Mouse (Mus musculus) granulocyte monocyte progenitor cell, adult 5-6 weeks (primary cell): ENCODE data around the gene Pdcd1lg2. TPM values are rescaled to one million over a fixed set of nuclear protein-coding genes. Genes with fewer than 3 reads are reported as not detected.

Experiments
- ATAC-seq: replicated peaks from 2 replicates; pipeline ENCODE4 v1.8.0; 2016; ENCODE audit warnings: mild to moderate bottlenecking, moderate TSS enrichment, inconsistent platforms; ENCODE audit not compliant: poor library complexity, severe bottlenecking
- total RNA-seq, 2 experiments: library from RNA; stranded (forward) in 1 of 2; stranded (reverse) in 1 of 2; fragments of 200-712, 200-1000 nt in 1 of 2; fragments of >200 nt in 1 of 2; fragmentation: Nextera tagmentation in 1 of 2; gene quantifications; 2 replicates each; pipeline ENCODE4 v1.2.3; 2014 to 2017

The Pdcd1lg2 gene
- total RNA-seq, 2 experiments from 2014 or later = not detected

DNA sequence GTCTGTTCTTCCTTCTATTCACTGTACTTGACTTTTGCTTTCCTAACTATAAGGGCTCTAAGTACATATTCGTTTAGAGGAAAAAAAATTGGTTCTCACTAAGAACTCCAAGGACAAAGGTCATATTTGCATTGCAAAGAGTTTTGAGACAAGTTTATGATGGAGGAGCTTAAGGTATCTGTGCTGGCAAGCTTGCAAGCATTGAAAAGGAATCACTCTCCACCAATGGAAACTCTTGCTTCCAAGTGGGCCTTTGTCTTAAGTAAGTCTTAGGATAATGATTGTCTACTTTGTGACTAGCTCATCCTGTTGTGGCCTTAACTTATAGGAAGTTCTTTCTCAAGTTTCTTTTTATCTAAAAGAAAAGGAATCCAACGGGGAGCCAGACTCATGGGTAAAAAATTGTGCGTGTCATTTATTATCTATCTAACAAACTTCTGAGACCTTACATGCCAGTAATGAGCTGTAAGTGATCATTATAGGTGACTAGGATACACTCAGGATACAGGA lies 5.7 kb downstream of the Pdcd1lg2 start:
- no peak for ATAC-seq

DNA sequence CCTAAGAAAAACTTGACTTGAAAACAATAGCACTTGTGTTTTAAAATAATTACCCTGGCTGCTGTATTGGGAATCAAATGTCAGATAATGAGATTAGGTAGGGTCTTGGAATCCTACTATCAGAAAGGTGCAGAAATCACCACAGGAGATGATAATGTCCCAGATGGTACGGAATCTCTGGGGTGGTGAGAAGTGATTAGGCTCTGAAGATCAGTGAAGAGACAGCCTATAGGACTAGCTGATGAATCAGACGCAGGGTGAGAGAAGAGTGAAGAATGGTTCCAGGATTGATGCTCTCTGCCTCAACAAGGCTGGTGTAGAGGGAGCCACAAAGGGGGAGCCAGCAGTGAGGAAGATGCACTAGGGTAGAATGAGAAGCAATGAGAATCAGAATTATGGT lies 6.5 kb downstream of the Pdcd1lg2 start:
- ATAC-seq = no peak

GRCm38 (mm10) chr19:29417894-29418293 lies 7.2 kb downstream of the Pdcd1lg2 start:
- no peak for ATAC-seq

DNA sequence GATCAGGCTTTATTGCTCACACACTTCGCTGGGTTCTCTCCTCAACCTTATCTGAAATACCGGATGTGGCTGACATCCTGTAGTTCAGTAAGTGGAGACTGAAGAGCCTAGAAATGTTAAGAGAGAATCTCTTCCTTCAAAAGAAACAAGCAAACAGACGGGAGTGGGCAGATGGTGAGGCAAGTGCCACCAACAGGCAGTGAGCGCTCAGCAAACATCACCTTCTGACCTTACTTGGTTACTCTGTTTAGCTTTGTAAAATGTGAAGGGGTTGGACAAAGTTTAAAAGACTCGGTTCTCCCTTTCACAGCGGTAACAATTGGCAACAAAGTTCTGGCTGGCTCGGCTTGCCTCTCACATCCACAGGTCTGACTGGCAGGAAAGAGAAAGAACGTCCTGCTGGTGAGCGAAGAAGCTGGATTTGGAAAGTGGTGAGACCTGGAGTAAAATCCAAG lies 8.0 kb downstream of the Pdcd1lg2 start:
- ATAC-seq = peak; percentile 23

DNA sequence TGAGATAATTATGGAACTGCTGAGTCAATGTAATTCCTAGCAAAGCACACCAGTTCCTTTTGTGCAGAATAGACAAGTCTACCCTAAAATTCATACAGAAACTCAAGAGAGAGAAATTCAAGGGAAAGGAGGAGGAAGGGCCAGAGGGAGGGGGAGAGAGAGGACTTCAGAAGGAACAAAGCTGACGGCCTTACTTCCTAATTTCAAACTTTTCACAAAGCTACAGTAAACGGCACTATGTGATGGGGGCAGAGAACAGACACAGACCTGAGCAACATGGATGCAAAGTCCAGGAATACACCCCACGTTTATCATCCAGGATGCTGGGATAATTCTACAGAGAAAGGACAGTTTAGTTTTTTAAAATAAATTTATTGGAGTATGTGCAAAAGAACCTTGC lies 8.8 kb downstream of the Pdcd1lg2 start:
- ATAC-seq = 0 out of 2 replicates have a peak, but pooled peaks have one; percentile 15

DNA sequence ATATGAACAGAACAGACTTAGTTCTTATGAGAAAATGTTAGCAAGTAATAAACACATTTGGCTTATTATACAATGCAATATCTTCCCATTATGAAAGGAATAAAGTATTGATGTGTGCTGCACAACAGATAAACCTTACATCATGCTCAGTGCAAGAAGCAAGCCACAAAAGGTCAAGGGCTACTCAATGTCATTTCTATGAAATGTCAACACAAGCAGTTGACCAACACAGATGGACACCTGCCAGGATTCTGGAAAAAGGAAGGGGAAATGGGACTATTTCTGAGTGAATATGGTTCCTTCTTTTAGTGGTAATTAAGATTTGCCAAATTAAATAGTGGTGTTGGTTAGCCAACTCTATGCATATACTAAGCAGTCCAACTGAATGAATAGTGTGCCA lies 9.2 kb downstream of the Pdcd1lg2 start:
- ATAC-seq = peak; percentile 73

DNA sequence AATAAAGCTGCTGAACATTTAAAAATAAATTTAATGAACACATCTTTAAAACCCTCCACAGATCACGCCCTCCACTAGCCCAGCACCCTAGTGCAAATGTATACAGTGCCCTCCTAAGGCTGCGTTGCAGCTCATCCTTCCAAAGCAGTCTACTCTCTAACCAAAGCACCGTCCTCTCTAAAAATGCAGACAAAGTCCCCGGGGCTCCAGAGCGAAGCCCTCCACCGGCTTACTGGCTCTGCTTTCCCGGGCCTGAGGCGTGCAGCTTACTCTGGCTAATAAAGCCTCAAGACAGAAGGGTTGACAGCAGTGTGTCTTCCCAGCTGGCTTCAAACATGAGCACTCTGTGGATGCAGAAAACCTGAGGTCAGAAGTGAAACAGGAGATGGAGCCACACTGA lies 9.7 kb downstream of the Pdcd1lg2 start:
- ATAC-seq = no peak

DNA sequence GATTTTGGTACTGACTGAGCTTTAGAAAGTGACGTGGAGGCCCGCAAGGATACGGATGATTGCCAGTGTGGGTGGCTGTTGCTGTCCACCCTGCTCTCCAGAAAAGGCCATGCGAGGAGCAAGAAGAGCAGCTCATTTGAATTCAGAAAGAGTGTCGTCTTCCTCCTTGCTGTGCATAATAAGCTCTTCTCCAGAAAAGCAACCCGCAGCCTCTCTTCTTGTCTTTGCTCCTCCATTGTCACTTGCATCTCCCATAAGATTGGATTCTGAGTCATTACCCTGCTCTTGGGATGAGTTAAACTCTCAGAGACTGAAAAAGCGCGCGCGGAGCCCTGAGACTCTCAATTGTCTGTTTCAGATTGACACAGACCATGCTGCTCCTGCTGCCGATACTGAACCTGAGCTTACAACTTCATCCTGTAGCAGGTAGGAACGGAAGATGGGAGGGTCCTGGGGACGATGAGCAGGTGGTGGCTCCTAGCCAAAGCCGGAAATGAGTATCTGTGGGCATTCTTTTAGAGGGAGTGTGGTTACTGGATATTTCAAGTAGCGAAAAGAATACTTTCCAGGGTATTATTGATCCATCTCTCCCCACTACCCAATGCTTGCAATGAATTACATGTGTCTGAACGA lies 11.4 kb downstream of the Pdcd1lg2 start:
- ATAC-seq = no peak

DNA sequence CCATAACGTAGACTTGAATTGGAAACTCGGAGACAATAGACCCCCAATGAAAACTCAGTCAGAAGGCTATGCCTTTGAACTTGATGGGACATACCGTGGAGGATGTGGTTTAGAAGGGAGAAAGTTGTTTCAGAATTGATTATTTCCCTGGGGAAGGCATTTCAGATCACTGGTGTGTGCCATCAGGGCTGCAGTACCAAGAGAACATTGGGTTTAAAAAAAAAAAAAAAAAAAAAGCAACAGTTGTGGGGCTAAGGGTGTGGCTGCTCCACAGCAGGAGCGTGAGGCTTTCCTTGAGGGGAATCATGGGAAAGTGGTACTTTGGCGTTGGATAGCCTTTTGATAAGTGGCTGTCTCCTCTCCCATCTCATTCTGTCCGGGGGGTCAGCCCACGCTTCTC lies 12.1 kb downstream of the Pdcd1lg2 start:
- no peak for ATAC-seq

GRCm38 (mm10) chr19:29430516-29430915 lies 19.8 kb downstream of the Pdcd1lg2 start:
- peak; percentile 72 for ATAC-seq

- ATAC-seq = peak; percentile 98
Measured at GRCm38 (mm10) chr19:29430953-29431352, 20.2 kb downstream of the Pdcd1lg2 start.

GRCm38 (mm10) chr19:29436793-29437479 lies 26.2 kb downstream of the Pdcd1lg2 start:
- ATAC-seq = no peak

- no peak for ATAC-seq
Measured at GRCm38 (mm10) chr19:29437849-29438248, 27.1 kb downstream of the Pdcd1lg2 start.

DNA sequence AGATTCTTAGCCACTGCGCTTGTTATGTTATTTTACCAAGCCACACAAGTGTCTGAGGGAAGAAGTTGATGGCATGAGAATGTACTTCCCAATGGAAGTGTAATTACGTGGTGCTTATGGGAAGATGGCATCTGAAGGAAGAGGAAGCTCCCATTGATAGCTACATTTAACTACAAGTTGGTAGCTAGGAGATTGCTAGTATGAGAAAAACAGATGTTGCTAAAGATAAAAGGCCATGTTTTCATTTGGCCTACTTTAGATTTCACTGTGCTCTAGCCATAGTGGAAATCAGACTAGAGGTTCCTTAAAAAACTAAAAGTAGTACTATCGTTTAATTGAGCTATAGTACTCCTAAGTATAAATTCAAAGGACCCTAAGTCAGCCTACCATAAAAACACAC lies 28.5 kb downstream of the Pdcd1lg2 start:
- ATAC-seq = no peak

DNA sequence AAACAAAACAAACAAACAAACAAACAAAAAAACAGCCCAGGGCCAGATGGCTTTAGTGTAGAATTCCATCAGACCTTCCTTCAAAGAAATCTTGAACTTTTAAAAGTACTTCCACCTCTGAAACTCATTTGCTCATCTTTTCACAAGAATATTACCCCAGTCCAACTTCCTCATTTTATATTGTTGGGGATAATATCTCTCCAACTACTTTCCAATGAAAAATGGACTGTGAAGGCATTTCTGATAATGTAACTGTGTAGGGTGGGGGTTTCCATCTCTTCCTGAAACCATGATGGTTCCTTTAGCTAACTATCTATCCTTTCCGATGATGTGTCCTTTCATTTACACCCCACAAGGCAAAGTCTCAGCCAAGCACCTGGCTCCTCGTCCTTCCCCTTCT lies 31.8 kb downstream of the Pdcd1lg2 start:
- peak; percentile 37; the same call in 1 of the 2 replicates for ATAC-seq

DNA sequence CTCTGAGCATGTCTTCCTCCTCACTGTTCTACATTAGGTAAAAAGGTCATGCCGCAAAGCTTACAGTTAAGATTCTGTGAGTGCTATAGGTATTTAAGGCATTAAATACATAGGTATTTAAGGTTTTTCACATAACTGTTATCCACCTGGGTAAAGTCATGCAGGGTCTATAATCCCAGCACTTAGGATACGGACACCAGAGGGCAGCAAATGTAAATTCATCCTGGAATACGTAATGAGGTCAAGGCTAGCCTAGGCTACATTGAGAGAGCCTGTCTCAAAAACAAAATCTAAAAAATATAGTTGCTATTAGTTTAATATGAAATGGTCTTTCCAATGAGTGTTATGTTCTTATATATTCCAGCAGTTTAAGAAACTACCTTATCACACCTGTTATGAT lies 33.6 kb downstream of the Pdcd1lg2 start:
- ATAC-seq = no peak

GRCm38 (mm10) chr19:29448373-29448772 lies 37.7 kb downstream of the Pdcd1lg2 start:
- peak; percentile 97 for ATAC-seq

- no peak for ATAC-seq
Measured at GRCm38 (mm10) chr19:29450376-29450775, 39.7 kb downstream of the Pdcd1lg2 start.

DNA sequence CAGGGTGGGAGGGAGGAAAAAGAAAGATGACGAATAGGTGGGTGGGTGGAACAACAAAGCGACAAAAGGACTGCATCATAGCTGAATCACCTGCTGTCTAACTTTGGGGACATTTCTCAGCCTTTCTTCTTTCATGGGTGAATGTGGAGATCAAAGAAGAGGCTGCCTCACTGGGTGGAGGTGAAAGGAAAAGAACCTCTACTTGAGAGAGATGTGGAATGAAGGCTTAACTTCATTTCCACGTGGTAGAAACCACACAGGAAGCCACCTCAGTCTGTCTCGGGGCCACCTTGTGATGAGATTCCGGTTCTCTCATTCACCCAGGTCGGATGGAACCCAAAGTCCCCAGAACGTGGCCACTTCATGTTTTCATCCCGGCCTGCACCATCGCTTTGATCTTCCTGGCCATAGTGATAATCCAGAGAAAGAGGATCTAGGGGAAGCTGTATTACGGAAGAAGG lies 43.5 kb downstream of the Pdcd1lg2 start:
- ATAC-seq = peak; percentile 61

GRCm38 (mm10) chr19:29455156-29455555 lies 44.4 kb downstream of the Pdcd1lg2 start:
- ATAC-seq = no peak

GRCm38 (mm10) chr19:29457982-29458381 lies 47.3 kb downstream of the Pdcd1lg2 start:
- no peak for ATAC-seq

DNA sequence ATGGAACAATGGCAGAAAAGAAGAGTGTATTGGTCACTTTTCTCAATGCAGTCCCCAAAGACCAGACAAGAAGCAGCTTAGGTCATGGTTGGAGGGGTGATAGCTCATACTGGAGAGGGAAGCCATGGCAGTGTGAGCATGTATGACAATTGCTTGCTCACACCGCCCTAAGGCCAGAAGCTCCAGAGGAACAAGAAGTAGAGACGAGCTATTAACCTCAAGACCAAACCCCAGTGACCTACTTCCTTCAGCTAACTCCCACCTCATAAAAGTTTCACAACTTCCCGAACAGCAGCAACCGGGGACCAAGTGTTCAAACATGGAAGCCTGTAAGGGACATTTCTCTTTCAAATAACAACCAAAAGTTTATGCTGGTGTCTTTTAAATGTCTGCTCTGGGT lies 51.7 kb downstream of the Pdcd1lg2 start:
- ATAC-seq = peak; percentile 78
